8 mouse cellular contexts compared by ENCODE assay signal in the genomic region with DNA sequence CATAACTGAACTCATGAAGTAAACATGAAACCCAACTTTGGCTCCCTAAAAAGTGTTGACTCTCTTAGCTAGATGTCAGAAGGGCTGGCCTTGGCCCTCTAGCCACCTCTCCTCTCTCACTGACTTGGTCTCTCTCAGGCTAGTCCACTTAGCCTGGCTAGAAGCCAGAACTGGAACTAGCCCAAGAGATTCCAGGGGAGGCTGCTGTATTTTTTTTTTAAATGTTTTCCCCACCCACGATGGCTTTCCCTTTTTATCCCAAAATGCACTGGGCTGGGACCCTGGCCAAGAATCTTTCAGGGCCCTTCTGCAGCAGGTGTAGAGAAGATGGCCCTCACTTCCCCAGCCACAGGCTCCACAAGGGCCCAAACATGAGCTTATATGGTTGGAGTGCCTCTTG. TPM values are rescaled to one million over a fixed set of nuclear protein-coding genes. Genes with fewer than 3 reads are reported as not detected.
DNase-seq lines count a peak whose midpoint lies in the region; ATAC-seq and TF ChIP-seq lines count a peak whose summit lies in the region.

No protein-coding gene starts in this region.

- H3K4me1 ChIP-seq in heart, embryonic 11.5 days (ENCODE audit: control insufficient read depth, insufficient read depth, low read length): peaks cover 37% of the 10 kb centered on the region
- H3K4me1 ChIP-seq in kidney, postnatal 0 days (replicated peaks; ENCODE audit: insufficient read depth, low read length): peaks cover 12% of the 10 kb centered on the region; the same call in 1 of the 2 replicates
- H3K4me1 ChIP-seq in intestine, embryonic 15.5 days (replicated peaks): peaks cover 35% of the 10 kb centered on the region
- peaks cover 25% of the 10 kb centered on the region for H3K4me1 ChIP-seq in forebrain, embryonic 12.5 days

- no peak overlapping the region for H3K27ac ChIP-seq in heart, embryonic 11.5 days (ENCODE audit: low read depth, low read length)
- H3K27ac ChIP-seq in kidney, postnatal 0 days: no peak overlapping the region
- H3K27ac ChIP-seq in intestine, embryonic 15.5 days: no peak overlapping the region
- no peak overlapping the region for H3K27ac ChIP-seq in forebrain, embryonic 12.5 days

- H3K4me2 ChIP-seq in heart, embryonic 11.5 days: no peak overlapping the region
- no peak overlapping the region for H3K4me2 ChIP-seq in kidney, postnatal 0 days (ENCODE audit: low read length)
- no peak overlapping the region for H3K4me2 ChIP-seq in intestine, embryonic 15.5 days (replicated peaks)
- no peak overlapping the region for H3K4me2 ChIP-seq in forebrain, embryonic 12.5 days

- peaks cover 45% of the 10 kb centered on the region for H3K27me3 ChIP-seq in heart, embryonic 11.5 days (ENCODE audit: control insufficient read depth, insufficient read depth, low read length)
- peaks cover 12% of the 10 kb centered on the region for H3K27me3 ChIP-seq in kidney, postnatal 0 days (ENCODE audit: insufficient read depth, low read length)
- peaks cover 34% of the 10 kb centered on the region for H3K27me3 ChIP-seq in intestine, embryonic 15.5 days (replicated peaks)
- peaks cover 62% of the 10 kb centered on the region for H3K27me3 ChIP-seq in forebrain, embryonic 12.5 days

- ATAC-seq in heart, embryonic 11.5 days (replicated peaks; ENCODE audit: insufficient number of reproducible peaks, low FRiP score, low TSS enrichment): no peak
- ATAC-seq in kidney, postnatal 0 days (replicated peaks; ENCODE audit: low FRiP score, low read depth): no peak
- ATAC-seq in intestine, embryonic 15.5 days: no peak
- ATAC-seq in forebrain, embryonic 12.5 days (ENCODE audit: low FRiP score): no peak

- no peak overlapping the region for H3K4me3 ChIP-seq in heart, embryonic 11.5 days (ENCODE audit: low read depth, low read length)
- no peak overlapping the region for H3K4me3 ChIP-seq in kidney, postnatal 0 days (replicated peaks; ENCODE audit: low read depth, low read length)
- H3K4me3 ChIP-seq in intestine, embryonic 15.5 days (replicated peaks): no peak overlapping the region
- no peak overlapping the region for H3K4me3 ChIP-seq in forebrain, embryonic 12.5 days (replicated peaks)

- H3K9me3 ChIP-seq in heart, embryonic 11.5 days (replicated peaks; ENCODE audit: control insufficient read depth, low read length): no peaks in the 10 kb centered on the region
- H3K9me3 ChIP-seq in kidney, postnatal 0 days (replicated peaks; ENCODE audit: low read length): no peaks in the 10 kb centered on the region
- no peaks in the 10 kb centered on the region for H3K9me3 ChIP-seq in intestine, embryonic 15.5 days
- H3K9me3 ChIP-seq in forebrain, embryonic 12.5 days: no peaks in the 10 kb centered on the region

- H3K9ac ChIP-seq in heart, embryonic 11.5 days (ENCODE audit: low read depth, low read length): no peak overlapping the region
- H3K9ac ChIP-seq in kidney, postnatal 0 days (ENCODE audit: low read depth, low read length): no peak overlapping the region
- H3K9ac ChIP-seq in intestine, embryonic 15.5 days: no peak overlapping the region
- H3K9ac ChIP-seq in forebrain, embryonic 12.5 days: no peak overlapping the region

- no peaks in the 10 kb centered on the region for H3K36me3 ChIP-seq in heart, embryonic 11.5 days (ENCODE audit: control insufficient read depth, insufficient read depth, low read length)
- H3K36me3 ChIP-seq in kidney, postnatal 0 days (ENCODE audit: insufficient read depth, low read length): no peaks in the 10 kb centered on the region
- H3K36me3 ChIP-seq in intestine, embryonic 15.5 days: no peaks in the 10 kb centered on the region
- H3K36me3 ChIP-seq in forebrain, embryonic 12.5 days (replicated peaks): no peaks in the 10 kb centered on the region

- 35% methylated on average over 1 of the region's 1 CpGs for WGBS in heart, embryonic 11.5 days (ENCODE audit: insufficient replicate concordance)
- WGBS in kidney, postnatal 0 days: 25% methylated on average over 1 of the region's 1 CpGs
- 32% methylated on average over 1 of the region's 1 CpGs for WGBS in intestine, embryonic 15.5 days
- WGBS in forebrain, embryonic 12.5 days: 67% methylated on average over 1 of the region's 1 CpGs

- DNase-seq in heart, adult 18-20 months: peak; percentile 84 to 90
- DNase-seq in gastrocnemius, adult 8-10 months (ENCODE audit: low spot score in 2 of 2): peak; percentile 76
- peak; percentile 51 for DNase-seq in kidney, postnatal 0 days (ENCODE audit: low spot score)
- peak; percentile 73 for DNase-seq in ovary, postnatal 14 days (ENCODE audit: low spot score)
- no peak for DNase-seq in thymus, postnatal 14 days

- no peak for TF ChIP-seq CTCF in kidney, postnatal 0 days (IDR thresholded peaks at IDR 0.05; ENCODE audit: low read depth)

RNA-seq across cellular contexts. Expression of a gene that starts 4.2 kb away (rescaled TPM):
- 1 to 10 TPM; 1.3 to 1.9 TPM for total RNA-seq in heart, adult 18-20 months (2021)
- 4.1 and 5.7 TPM in 2 replicates for polyA plus RNA-seq in heart, embryonic 11.5 days (2014; fragmentation: Nextera tagmentation; extraction: Ambion mirVana)
- 1 to 10 TPM in 3 of 4 experiments, under 1 TPM in 1; 0.82 to 1.8 (median 1.3) TPM for total RNA-seq in gastrocnemius, adult 8-10 months (2022)
- polyA plus RNA-seq in kidney, postnatal 0 days (2015; fragmentation: Nextera tagmentation; extraction: Ambion mirVana): 1.1 and 1.9 TPM in 2 replicates
- 3.3 and 4.0 TPM in 2 replicates for polyA plus RNA-seq in intestine, embryonic 15.5 days (2015; fragmentation: Nextera tagmentation; extraction: Ambion mirVana)
- polyA plus RNA-seq in forebrain, embryonic 12.5 days (2016; fragmentation: Nextera tagmentation; extraction: Ambion mirVana): 0.97 and 1.5 TPM in 2 replicates

RNA-seq across cellular contexts. Expression of a gene that starts 16.5 kb away (rescaled TPM):
- total RNA-seq in heart, adult 18-20 months (2021): 10 to 100 TPM in 1 of 2 experiments, 1 to 10 TPM in 1; 6.2 to 10.2 TPM
- 2.9 and 3.8 TPM in 2 replicates for polyA plus RNA-seq in heart, embryonic 11.5 days (2014; fragmentation: Nextera tagmentation; extraction: Ambion mirVana)
- total RNA-seq in gastrocnemius, adult 8-10 months (2022): 1 to 10 TPM in 3 of 4 experiments, under 1 TPM in 1; 0.92 to 1.7 (median 1.3) TPM
- polyA plus RNA-seq in kidney, postnatal 0 days (2015; fragmentation: Nextera tagmentation; extraction: Ambion mirVana): 14.2 and 14.5 TPM in 2 replicates
- 8.8 and 9.6 TPM in 2 replicates for polyA plus RNA-seq in intestine, embryonic 15.5 days (2015; fragmentation: Nextera tagmentation; extraction: Ambion mirVana)
- 6.0 and 7.6 TPM in 2 replicates for polyA plus RNA-seq in forebrain, embryonic 12.5 days (2016; fragmentation: Nextera tagmentation; extraction: Ambion mirVana)

RNA-seq across cellular contexts. Expression of a gene that starts 27.2 kb away (rescaled TPM):
- 1 to 10 TPM; 1.9 to 6.5 TPM for total RNA-seq in heart, adult 18-20 months (2021)
- polyA plus RNA-seq in heart, embryonic 11.5 days (2014; fragmentation: Nextera tagmentation; extraction: Ambion mirVana): 0.11 and 0.16 TPM in 2 replicates
- total RNA-seq in gastrocnemius, adult 8-10 months (2022): under 1 TPM; 0.19 to 0.72 (median 0.47) TPM
- polyA plus RNA-seq in kidney, postnatal 0 days (2015; fragmentation: Nextera tagmentation; extraction: Ambion mirVana): 0.33 and 0.41 TPM in 2 replicates
- 0.24 and 0.35 TPM in 2 replicates for polyA plus RNA-seq in intestine, embryonic 15.5 days (2015; fragmentation: Nextera tagmentation; extraction: Ambion mirVana)
- polyA plus RNA-seq in forebrain, embryonic 12.5 days (2016; fragmentation: Nextera tagmentation; extraction: Ambion mirVana): 0.06 and 0.09 TPM in 2 replicates
